ENCODE assay signal across 8 mouse cellular contexts in genomic region chr9:22518394-22519041, GRCm38 (mm10). TPM values are rescaled to one million over a fixed set of nuclear protein-coding genes. Genes with fewer than 3 reads are reported as not detected.
DNase-seq lines count a peak whose midpoint lies in the region; ATAC-seq and TF ChIP-seq lines count a peak whose summit lies in the region.

No protein-coding gene starts in this region.

- no peaks in the 10 kb centered on the region for H3K4me1 ChIP-seq in hindbrain, embryonic 12.5 days
- no peaks in the 10 kb centered on the region for H3K4me1 ChIP-seq in small intestine, adult 2 months (ENCODE audit: control insufficient read depth, insufficient read depth, insufficient read length, low read length)

- H3K9me3 ChIP-seq in hindbrain, embryonic 12.5 days (replicated peaks) = no peaks in the 10 kb centered on the region

- 0 out of 2 replicates have a peak, but pooled peaks cover 3% of the 10 kb centered on the region for H3K36me3 ChIP-seq in hindbrain, embryonic 12.5 days
- no peaks in the 10 kb centered on the region for H3K36me3 ChIP-seq in small intestine, adult 2 months (ENCODE audit: control insufficient read depth, insufficient read depth, low read length)

- no peak overlapping the region for H3K27ac ChIP-seq in gastrocnemius, adult 2 months
- no peak overlapping the region for H3K27ac ChIP-seq in hindbrain, embryonic 12.5 days
- no peak overlapping the region for H3K27ac ChIP-seq in small intestine, adult 2 months (ENCODE audit: insufficient read depth, low read depth, low read length)

- H3K4me2 ChIP-seq in hindbrain, embryonic 12.5 days (replicated peaks) = no peak overlapping the region

- no peak overlapping the region for H3K4me3 ChIP-seq in gastrocnemius, adult 2 months
- no peak overlapping the region for H3K4me3 ChIP-seq in hindbrain, embryonic 12.5 days
- no peak overlapping the region for H3K4me3 ChIP-seq in small intestine, adult 2 months (ENCODE audit: low read depth, low read length)

- H3K9ac ChIP-seq in hindbrain, embryonic 12.5 days = no peak overlapping the region

- ATAC-seq in hindbrain, embryonic 12.5 days (ENCODE audit: low FRiP score) = peak; percentile 80; the same call in 1 of the 2 replicates
- ATAC-seq in megakaryocyte, adult 5-6 weeks (ENCODE audit: poor library complexity, severe bottlenecking) = peak; percentile 77

- intact Hi-C loops in gastrocnemius, adult 2 months (cut with DNase I) = no loop called here

- no peak for TF ChIP-seq POLR2A in small intestine, adult 2 months (IDR thresholded peaks at IDR 0.05; ENCODE audit: low read depth, low read length)

- peak; percentile 78 for TF ChIP-seq CTCF in gastrocnemius, adult 2 months (IDR thresholded peaks at IDR 0.05)
- TF ChIP-seq CTCF in small intestine, adult 2 months (IDR thresholded peaks at IDR 0.05; ENCODE audit: extremely low read depth, insufficient read length, insufficient replicate concordance, low read depth, low read length) = peak; percentile 75; the same call in 1 of the 2 replicates

- WGBS in hindbrain, embryonic 12.5 days = 98% methylated on average over 3 of the region's 3 CpGs
- WGBS in small intestine, adult 2 months = 96% methylated on average over 3 of the region's 3 CpGs

- DNase-seq in gastrocnemius, adult 2 months = peak; percentile 46
- DNase-seq in gastrocnemius, adult 8-10 months (ENCODE audit: low spot score in 2 of 2) = no peak
- peak; percentile 68 for DNase-seq in ZHBTc4 (ENCODE audit: low read depth, low spot score)
- peak; percentile 26 for DNase-seq in embryo, embryonic 11.5 days (ENCODE audit: low read depth, low spot score)
- peak; percentile 43 to 68 for DNase-seq in layer of hippocampus, postnatal 10 days (ENCODE audit: low spot score in 2 of 2)

- H3K27me3 ChIP-seq in hindbrain, embryonic 12.5 days = no peaks in the 10 kb centered on the region
- H3K27me3 ChIP-seq in small intestine, adult 2 months (ENCODE audit: control insufficient read depth, insufficient read depth, low read length) = no peaks in the 10 kb centered on the region

RNA-seq across cellular contexts. Expression of gene Bbs9, which starts 43.0 kb away (rescaled TPM):
- total RNA-seq in gastrocnemius, adult 2 months (2021) = 10 to 100 TPM in 1 of 2 experiments, 1 to 10 TPM in 1; 9.5 to 11.5 TPM
- total RNA-seq in gastrocnemius, adult 8-10 months (2022) = 1 to 10 TPM; 8.7 to 10.0 (median 9.5) TPM
- polyA plus RNA-seq in hindbrain, embryonic 12.5 days (2016; fragmentation: Nextera tagmentation; extraction: Ambion mirVana) = 19.5 and 21.5 TPM in 2 replicates
- 10 to 100 TPM; 22.3 to 22.4 TPM for total RNA-seq in layer of hippocampus, postnatal 10 days (2021)
- 7.3 and 12.2 TPM in 2 replicates for total RNA-seq in megakaryocyte, adult 5-6 weeks (2015)
- total RNA-seq in megakaryocyte, adult 5-6 weeks (2017) = 8.2 and 13.2 TPM in 2 replicates
- 2.4 and 5.4 TPM in 2 replicates for polyA plus RNA-seq in small intestine, adult 2 months (2012; rRNA removed)

RNA-seq across cellular contexts. Expression of gene Rp9, which starts 49.0 kb away (rescaled TPM):
- 10 to 100 TPM; 32.2 to 39.1 TPM for total RNA-seq in gastrocnemius, adult 2 months (2021)
- 10 to 100 TPM; 34.1 to 41.6 (median 37.8) TPM for total RNA-seq in gastrocnemius, adult 8-10 months (2022)
- polyA plus RNA-seq in hindbrain, embryonic 12.5 days (2016; fragmentation: Nextera tagmentation; extraction: Ambion mirVana) = 63.8 and 66.5 TPM in 2 replicates
- total RNA-seq in layer of hippocampus, postnatal 10 days (2021) = 10 to 100 TPM; 36.2 to 40.7 TPM
- total RNA-seq in megakaryocyte, adult 5-6 weeks (2015) = 107 and 118 TPM in 2 replicates
- total RNA-seq in megakaryocyte, adult 5-6 weeks (2017) = 113 and 155 TPM in 2 replicates
- polyA plus RNA-seq in small intestine, adult 2 months (2012; rRNA removed) = 36.9 and 106 TPM in 2 replicates

Comparison
In these comparisons a context has a peak if more than half of its experiments do, and no peak if none do; other contexts are left out.
1. DNase-seq: peak in gastrocnemius, adult 2 months (single experiment), ZHBTc4 (single experiment), embryo, embryonic 11.5 days (single experiment) and layer of hippocampus, postnatal 10 days (2 of 2); none in gastrocnemius, adult 8-10 months (0 of 2).